Mouse (Mus musculus): Measurements from ENCODE around the gene Itpr3.

Gene Itpr3

GRCm38 (mm10) chr17:27072363-27072762 lies 15.3 kb downstream of the Itpr3 start:
- DNase-seq, result peak; percentile 58

GRCm38 (mm10) chr17:27073126-27073525 lies 16.0 kb downstream of the Itpr3 start:
- DNase-seq, result peak; percentile 53

DNA sequence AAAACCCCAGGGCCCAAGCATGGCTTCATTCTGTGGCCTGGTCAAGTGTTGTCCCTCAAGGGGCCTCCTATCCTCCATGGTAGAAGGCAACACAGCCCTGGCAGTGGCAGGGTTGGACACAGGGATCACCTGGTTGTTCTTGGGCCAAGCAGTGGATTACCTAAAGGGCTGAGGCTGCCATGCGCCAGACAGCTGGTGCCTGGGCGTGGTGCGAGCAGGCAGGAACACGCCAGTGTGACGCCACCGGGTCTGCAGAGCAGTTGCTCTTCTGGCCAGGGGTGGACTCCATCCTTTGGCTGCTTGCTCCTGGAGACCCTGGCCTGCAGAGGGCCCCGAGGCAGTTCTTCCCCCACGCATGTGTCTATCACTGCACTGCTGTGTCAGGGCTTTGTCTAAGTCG lies 16.7 kb downstream of the Itpr3 start:
- DNase-seq, result no peak

- no peak for DNase-seq
Measured at GRCm38 (mm10) chr17:27074236-27074635, 17.1 kb downstream of the Itpr3 start.

DNA sequence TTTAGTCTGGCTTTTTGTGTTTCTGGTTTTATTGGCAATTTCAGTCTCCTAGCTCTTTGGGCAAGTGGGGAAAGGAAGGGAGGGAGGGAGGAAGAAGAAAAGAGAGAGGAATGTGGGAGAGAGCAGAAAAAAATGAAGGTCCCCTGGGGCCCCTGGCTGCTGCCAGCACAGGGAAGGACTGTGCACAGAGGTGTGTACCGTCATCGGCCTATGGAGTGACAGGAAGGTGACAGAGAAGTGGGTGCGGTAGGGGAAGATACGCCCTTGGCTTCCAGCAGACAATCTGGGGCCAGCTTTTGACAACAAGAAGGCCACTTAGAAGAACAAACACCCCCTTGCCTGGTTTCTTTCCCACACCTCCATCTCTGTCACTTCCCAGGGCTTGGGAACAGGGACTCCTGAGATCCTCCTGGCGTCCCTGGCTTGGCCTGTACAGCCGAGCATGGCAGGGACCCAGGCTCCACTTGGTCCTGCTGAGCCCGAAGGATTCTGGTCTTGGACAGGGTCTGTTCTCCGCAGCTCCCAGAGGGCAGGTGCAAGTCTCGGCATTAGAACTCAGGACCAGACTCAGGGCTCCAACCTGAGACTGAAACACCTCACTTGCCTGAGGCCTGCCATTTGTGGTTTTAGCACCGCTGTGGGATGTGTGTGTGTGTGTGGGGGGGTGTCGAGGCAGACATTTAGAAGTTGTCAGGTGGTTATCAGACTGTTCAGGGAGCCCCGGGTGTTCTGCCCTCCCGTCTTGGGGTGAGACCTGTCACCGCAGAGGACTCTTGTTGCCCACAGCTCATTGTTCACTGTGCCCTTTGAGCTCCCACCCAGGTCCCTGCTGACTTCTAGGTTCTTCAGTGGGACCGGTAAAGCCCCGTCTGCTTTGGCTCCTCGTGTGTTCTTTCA lies 18.0 kb downstream of the Itpr3 start:
- peak; percentile 47 for DNase-seq

GRCm38 (mm10) chr17:27077133-27077532 lies 20.0 kb downstream of the Itpr3 start:
- no peak for DNase-seq

GRCm38 (mm10) chr17:27077920-27078319 lies 20.8 kb downstream of the Itpr3 start:
- no peak for DNase-seq

DNA sequence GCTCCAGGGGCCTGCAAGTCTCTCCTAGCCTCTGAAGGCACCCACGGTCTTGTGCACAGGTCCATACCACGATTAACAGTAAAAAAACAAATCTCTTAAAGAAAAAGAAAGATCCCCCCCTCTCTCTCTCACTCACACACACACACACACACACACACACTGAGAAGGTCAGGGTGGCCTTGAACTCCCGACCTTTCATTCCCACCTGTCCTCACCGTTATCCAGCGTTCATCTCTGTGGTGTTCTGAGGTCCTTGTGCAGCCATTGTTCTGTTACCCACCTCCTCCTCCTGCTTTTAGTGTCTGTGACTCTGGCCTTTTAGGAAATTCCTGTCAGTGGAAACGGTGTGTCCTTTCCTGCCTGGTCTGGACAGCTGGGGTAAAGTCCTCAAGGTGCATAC lies 21.4 kb downstream of the Itpr3 start:
- DNase-seq, result no peak

DNA sequence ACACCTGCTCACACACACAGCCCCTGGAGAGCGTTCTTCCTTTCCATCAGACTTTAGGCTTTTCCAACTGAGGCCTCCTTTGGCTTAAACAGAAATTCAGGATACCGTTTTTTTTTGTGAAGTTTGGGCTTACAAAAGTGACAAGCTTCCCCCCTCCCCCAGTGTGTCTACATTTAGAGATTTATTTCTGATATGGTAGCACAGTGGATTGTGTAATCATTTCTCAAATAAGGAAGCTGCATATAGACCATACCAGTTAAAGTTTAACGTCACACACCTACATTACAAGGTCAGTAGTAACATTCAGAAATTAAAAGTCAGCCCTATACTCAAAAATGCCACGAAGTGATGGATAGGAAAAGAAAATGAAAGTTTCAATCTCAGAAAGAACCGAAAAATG lies 24.8 kb downstream of the Itpr3 start:
- DNase-seq, result no peak

GRCm38 (mm10) chr17:27082796-27083195 lies 25.7 kb downstream of the Itpr3 start:
- no peak for DNase-seq

GRCm38 (mm10) chr17:27083601-27084000 lies 26.5 kb downstream of the Itpr3 start:
- DNase-seq, result no peak

GRCm38 (mm10) chr17:27085676-27086075 lies 28.6 kb downstream of the Itpr3 start:
- no peak for DNase-seq

GRCm38 (mm10) chr17:27087426-27087825 lies 30.3 kb downstream of the Itpr3 start:
- no peak for DNase-seq

- no peak for DNase-seq
Measured at GRCm38 (mm10) chr17:27090068-27090467, 33.0 kb downstream of the Itpr3 start.

DNA sequence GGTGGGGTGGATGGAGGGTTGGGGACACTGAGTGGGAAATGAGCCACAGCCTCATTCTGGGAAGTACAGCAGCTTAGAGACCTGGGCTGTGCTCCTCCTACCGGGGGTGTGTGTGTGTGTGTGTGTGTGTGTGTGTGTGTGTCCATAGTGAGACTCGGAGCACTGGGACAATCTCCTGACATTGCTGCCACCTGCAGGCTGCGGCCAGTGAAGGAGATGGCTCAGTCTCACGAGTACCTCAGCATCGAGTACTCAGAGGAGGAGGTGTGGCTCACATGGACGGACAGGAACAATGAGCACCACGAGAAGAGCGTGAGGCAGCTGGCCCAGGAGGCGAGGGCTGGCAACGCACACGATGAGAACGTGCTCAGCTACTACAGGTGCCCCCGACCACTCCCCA lies 38.6 kb downstream of the Itpr3 start:
- DNase-seq, result peak; percentile 49

GRCm38 (mm10) chr17:27101675-27102074 lies 44.6 kb downstream of the Itpr3 start:
- DNase-seq, result no peak

DNA sequence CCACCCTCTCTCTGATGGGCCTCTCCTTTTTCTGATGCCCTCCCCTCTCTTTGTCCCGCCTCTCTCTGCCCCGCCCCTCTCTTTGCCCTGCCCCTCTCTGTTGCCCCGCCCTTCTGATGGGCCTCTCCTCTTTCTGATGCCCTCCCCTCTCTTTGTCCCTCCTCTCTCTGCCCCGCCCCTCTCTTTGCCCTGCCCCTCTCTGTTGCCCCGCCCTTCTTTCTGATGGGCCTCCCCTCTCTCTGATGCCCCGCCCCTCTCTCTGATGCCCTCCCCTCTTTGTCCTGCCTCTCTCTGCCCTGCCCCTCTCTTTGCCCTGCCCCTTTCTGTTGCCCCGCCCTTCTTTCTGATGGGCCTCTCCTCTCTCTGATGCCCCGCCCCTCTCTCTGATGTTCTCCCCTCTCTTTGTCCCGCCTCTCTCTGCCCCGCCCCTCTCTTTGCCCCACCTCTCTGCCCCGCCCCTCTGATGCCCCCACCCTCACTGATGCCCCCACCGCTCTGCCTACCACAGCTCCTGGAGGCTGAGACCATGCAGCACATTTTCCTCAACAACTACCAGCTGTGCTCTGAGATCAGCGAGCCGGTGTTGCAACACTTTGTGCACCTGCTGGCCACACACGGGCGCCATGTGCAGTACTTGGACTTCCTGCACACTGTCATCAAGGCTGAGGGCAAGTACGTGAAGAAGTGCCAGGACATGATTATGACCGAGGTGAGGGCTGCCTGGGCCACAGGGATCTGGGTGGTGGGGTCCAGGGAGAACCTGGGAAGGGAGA lies 48.8 kb downstream of the Itpr3 start:
- no peak for DNase-seq

GRCm38 (mm10) chr17:27106745-27107144 lies 49.6 kb downstream of the Itpr3 start:
- DNase-seq, result no peak

DNA sequence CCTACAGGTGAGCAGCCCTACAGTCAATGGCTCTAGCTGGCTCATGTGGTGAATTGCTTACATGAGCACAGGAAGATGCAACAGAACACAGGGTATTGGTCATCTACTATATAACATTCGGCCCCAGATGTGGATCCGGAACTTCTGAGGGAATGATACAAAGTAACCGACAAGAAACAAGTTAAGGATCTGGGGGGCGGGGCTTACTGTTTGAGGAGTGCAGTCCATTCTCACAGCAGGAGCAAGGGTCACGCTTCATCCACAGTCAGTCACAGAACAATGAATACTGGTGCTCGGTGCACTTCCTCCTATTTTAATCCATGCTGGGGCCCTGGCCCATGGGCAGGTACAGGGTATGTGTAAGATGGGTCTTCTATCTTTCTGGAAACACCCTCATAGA lies 50.8 kb downstream of the Itpr3 start:
- no peak for DNase-seq

- no peak for DNase-seq
Measured at GRCm38 (mm10) chr17:27110072-27110471, 53.0 kb downstream of the Itpr3 start.

DNA sequence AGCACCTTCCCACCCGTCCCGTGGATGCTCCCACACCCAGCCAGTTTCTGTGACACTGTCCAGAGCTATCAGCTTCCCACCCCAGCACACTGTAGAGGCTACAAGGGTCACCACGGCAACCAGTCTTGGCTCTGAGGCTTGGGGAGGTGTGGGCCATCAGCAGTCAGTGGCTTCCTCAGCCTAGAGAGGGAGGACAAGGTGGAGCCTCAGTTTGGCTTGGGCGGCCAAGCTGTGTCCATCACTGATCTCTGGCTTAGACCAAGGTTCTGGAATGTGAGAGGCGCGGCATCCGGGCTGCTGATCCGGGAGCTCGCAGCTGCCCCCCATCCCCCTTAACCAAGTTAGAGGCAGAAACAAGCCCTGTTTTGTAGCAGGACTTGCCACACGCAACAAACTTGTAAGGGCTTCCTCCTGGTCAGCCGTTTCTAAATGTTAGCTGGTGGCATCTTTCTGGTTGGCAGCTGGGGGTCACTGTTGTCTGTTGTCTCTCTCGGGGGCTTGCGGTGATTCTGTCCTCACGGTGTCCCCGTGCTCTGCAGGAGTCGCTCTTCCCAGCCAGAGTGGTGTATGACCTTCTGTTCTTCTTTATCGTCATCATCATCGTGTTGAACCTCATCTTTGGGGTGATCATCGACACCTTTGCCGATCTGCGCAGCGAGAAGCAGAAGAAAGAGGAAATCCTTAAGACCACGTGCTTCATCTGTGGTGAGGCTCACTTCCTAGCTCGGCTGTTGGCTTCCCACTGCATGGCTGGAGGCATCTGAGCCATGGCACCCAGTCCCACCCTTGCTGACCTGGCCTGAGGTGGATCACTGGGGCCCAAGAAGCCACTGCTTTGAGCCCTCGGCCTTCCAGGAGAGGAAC lies 61.8 kb downstream of the Itpr3 start:
- no peak for DNase-seq

DNA sequence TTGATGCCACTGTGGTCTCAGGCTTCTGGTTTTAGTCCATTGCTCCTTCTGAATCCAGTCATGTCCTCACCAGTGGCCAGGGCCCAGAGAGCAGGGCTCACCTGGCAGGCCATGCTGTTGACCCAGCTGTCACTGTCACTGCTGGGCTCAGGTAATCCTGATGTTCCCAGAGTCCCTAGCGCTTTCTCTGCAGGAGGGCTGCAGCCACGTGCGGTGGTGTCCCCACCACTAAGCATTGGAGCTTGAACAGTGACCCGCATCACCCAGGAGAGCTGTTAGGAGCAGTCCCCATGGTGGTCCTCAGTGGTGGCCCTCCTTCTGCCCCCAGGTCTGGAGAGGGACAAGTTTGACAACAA lies 62.4 kb downstream of the Itpr3 start:
- peak; percentile 58 for DNase-seq

DNA sequence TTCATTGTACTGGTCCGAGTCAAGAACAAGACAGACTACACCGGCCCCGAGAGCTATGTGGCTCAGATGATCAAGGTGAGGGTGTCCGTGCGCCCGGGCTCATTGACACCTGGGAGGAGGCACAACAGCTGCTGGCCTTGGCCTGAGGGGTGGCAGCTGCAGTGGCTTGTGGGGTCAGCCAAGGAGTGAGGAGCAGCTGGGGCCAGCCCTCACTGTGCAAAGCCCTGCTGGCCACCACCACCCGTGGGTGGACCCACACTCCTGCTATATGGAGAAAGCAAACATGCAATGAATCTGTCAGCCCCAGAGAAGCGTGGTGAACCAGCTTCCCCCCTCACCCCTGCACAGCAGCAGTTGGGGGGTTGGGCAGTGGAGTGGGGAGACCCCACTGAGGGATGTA lies 62.9 kb downstream of the Itpr3 start:
- DNase-seq, result peak; percentile 69

All from cerebellum, adult 9-11 months (tissue).